Mouse (Mus musculus) lung, postnatal 0 days (tissue): ENCODE results near the gene Tnni3.

Source experiments
- CTCF ChIP-seq: IDR thresholded peaks from 2 replicates; pipeline ENCODE4 v1.5.1; 2016; ENCODE audit warnings: antibody characterized with exemption, mild to moderate bottlenecking
- EP300 ChIP-seq: IDR thresholded peaks from 2 replicates; pipeline ENCODE4 v1.6.1; 2016; ENCODE audit warnings: antibody characterized with exemption, mild to moderate bottlenecking, control low read depth

DNA sequence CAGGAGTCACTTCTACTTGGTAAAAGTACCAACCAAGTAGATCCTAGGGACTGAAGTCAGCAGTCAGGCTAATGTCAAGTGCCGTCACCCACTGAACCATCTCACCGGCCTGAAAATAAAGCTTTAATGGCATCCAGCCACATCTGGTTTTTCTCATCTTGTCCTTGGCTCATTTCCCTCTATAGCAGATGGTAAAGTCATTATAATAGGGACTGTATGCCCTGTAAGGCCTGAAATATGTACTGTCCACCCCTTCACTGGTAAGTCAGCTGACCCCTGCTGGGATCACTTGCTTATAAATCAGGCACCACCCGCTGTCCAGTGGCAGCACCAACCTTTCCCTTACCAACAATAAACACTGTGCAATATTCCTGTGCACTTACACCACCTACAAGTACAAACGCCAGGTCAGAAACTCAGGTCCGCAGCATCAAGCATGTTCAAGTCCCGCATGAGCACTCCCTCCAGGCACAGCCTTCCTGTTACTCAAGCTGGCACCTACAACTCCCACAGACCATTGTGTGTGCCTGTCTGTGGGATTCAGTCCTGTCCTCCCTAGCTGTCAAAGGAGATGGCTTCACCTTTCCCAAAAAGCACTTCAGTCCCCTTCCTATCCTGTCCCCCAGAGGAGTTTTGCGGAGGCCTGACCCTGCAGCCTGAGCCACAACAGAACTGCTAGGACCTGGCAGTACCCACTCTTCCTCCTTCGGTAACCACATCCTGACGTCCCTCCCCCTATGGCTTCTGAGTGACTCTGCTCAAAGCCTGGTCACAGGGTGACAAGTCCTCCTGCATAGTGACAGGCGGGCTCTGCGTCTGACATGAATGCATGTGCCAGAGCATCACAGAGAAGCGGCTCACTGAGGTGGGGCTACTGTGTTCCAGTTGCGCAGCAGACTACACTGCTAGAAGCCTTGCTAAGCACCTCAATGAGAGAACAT, 31.5 kb downstream of the Tnni3 start:
- TF ChIP-seq EP300 (peak; percentile 64), CTCF (no peak)
